Mouse (Mus musculus) hindbrain, postnatal 0 days (tissue): ENCODE data around the gene Phxr2. TPM values are rescaled to one million over a fixed set of nuclear protein-coding genes. Genes with fewer than 3 reads are reported as not detected.
A peak's percentile ranks its signal among the peaks of the same experiment; 100 is the strongest.

Source experiments
- ATAC-seq: fragments of 200-750 bp; cut with Nextera tagmentation; 2 replicates; pipeline ENCODE4 v1.8.0; 2017; ENCODE audit warnings: mild to moderate bottlenecking, moderate TSS enrichment, moderate library complexity
- DNase-seq: peaks from one replicate; pipeline ENCODE4 v3.0.0-alpha.2; 2015; ENCODE audit warnings: low spot score
- H3K27ac ChIP-seq: fragments of 300-500 bp; sonication (generic); 2 replicates; pipeline ENCODE4 v1.5.1; 2014; ENCODE audit warnings: mild to moderate bottlenecking
- H3K27me3 ChIP-seq: fragments of 300-500 bp; sonication (generic); 2 replicates; pipeline ENCODE4 v1.6.1; 2014; ENCODE audit warnings: low read length, mixed read lengths; ENCODE audit not compliant: insufficient read depth
- H3K36me3 ChIP-seq: fragments of 300-500 bp; sonication (generic); 2 replicates; pipeline ENCODE4 v1.6.1; 2014; ENCODE audit warnings: low read length, mixed read lengths; ENCODE audit not compliant: insufficient read depth
- H3K4me1 ChIP-seq: fragments of 300-500 bp; sonication (generic); 2 replicates; pipeline ENCODE4 v1.6.1; 2014; ENCODE audit warnings: antibody characterized with exemption, low read length, mixed read lengths; ENCODE audit not compliant: insufficient read depth
- H3K4me2 ChIP-seq: fragments of 300-500 bp; sonication (generic); 2 replicates; pipeline ENCODE4 v1.6.1; 2014; ENCODE audit warnings: low read depth, mild to moderate bottlenecking, low read length, moderate library complexity, mixed read lengths
- H3K4me3 ChIP-seq: fragments of 300-500 bp; sonication (generic); 2 replicates; pipeline ENCODE4 v1.5.1; 2014; ENCODE audit warnings: low read length
- H3K9ac ChIP-seq: fragments of 300-500 bp; sonication (generic); replicated peaks from 2 replicates; pipeline ENCODE4 v1.6.1; 2014; ENCODE audit warnings: mild to moderate bottlenecking, low read length, moderate library complexity, mixed read lengths
- H3K9me3 ChIP-seq: fragments of 300-500 bp; sonication (generic); 2 replicates; pipeline ENCODE4 v1.6.1; 2016; ENCODE audit warnings: low read length, mixed read lengths
- CTCF ChIP-seq: IDR thresholded peaks from 2 replicates; pipeline ENCODE4 v1.5.1; 2016; ENCODE audit warnings: antibody characterized with exemption, control low read depth, low read depth
- WGBS: fragments of 180-500 bp; shearing (Covaris S2); extraction: QIAGEN DNeasy Blood & Tissue Kit; methylation state at CpG from one replicate; pipeline ENCODE4 v1.1.7; 2014; 5-methylcytosine and 5-hydroxymethylcytosine counted together
- polyA plus RNA-seq: library from polyadenylated mRNA; unstranded; fragments of >200 nt; fragmentation: Nextera tagmentation; extraction: Ambion mirVana; gene quantifications from 2 replicates; pipeline ENCODE4 v1.2.1, GENCODE M21; 2015
- total RNA-seq: library from RNA; depleted of rRNA; stranded (reverse); fragments of >200 nt; gene quantifications from 2 replicates; pipeline ENCODE4 v1.2.3, GENCODE M21; 2014; rRNA removed

Phxr2 gene
- total and polyA plus RNA-seq, 2 experiments from 2014 or later = not detected

DNA sequence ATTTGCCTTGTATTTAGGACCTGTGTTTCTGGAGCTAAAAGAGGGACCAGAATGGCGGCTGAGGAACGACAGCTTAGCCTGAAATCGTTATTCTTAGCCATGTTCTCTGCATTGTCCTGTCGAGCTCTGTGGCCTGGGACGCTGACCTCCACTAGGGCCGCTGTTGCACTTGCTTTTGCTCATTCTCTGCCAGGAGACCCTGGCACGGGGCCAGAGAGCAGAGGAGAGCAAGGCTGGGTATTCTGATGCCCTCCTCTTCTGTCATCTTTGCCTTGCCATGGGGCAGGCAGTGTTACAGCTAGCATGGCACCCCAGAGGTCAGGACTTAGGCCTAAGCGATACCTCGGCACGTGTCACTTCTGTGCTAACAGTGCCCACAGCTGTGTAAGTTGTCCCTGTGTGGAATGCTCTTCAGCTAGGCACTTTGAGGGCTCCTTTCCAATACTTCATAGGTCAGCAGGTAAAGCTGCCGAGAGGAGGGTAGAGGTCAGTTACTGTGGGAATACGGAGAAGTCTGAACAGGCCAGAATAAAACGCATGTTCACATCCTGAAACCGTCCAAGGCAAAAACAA lies 42.6 kb downstream of the Phxr2 start:
- Histone ChIP-seq H3K4me3 (no peak overlapping the region), H3K27ac (no peak overlapping the region), H3K4me1 (no peaks in the 10 kb centered on the region), H3K9me3 (no peaks in the 10 kb centered on the region), H3K4me2 (no peak overlapping the region), H3K36me3 (no peaks in the 10 kb centered on the region), H3K27me3 (no peaks in the 10 kb centered on the region), H3K9ac (no peak overlapping the region)
- 80% methylated on average over 14 of the region's 14 CpGs for WGBS
- DNase-seq = peak; percentile 51
- ATAC-seq = peak; percentile 30
- peak; percentile 40; the same call in 1 of the 2 replicates for TF ChIP-seq CTCF

DNA sequence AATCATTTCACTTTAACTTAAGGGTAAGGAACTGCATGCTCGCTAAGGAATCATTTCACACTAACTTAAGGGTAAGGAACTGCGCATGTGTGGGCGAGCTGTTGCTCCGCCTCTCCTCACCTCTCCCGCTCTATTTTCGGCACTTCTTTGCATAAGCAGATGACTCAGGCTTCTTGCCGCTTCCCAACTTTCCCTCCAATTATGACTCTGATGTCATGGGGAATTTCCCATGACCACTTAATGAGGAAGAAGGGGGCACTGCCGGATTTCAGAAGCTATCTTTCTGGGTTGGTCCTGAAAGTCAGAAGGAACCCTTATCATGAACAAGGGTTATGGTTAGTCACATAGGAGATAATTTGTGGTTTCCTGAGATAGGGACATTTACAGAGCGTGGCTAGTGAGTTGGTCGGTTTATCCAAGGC lies 44.5 kb downstream of the Phxr2 start:
- Histone ChIP-seq H3K4me2 (no peak overlapping the region), H3K27me3 (no peaks in the 10 kb centered on the region), H3K4me3 (no peak overlapping the region), H3K36me3 (no peaks in the 10 kb centered on the region), H3K9ac (no peak overlapping the region), H3K4me1 (no peaks in the 10 kb centered on the region), H3K27ac (no peak overlapping the region), H3K9me3 (no peaks in the 10 kb centered on the region)
- WGBS = 93% methylated on average over 10 of the region's 10 CpGs
- DNase-seq (no peak), ATAC-seq (no peak)
- no peak for TF ChIP-seq CTCF

DNA sequence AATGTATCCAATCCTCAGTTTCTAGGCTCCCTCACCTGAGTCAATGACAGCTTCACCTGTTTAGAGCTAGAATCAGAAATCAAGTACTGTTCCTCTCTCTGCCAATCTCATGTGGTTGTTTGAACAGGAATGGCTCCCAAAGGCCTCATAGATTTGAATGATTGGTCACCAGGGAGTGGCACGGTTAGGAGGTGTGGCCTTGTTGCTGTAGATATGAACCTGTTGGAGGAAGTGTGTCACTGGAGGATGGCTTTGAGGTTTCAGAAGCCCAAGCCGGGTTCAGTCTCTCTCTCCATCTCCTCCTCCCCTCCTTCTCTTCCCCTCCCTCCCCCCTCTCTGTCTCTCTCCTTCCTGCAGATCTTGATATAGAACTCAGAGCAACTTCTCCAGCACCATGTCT lies 47.5 kb downstream of the Phxr2 start:
- Histone ChIP-seq H3K36me3 (no peaks in the 10 kb centered on the region), H3K4me1 (no peaks in the 10 kb centered on the region), H3K27ac (no peak overlapping the region), H3K9me3 (no peaks in the 10 kb centered on the region), H3K4me2 (no peak overlapping the region), H3K27me3 (no peaks in the 10 kb centered on the region), H3K9ac (no peak overlapping the region), H3K4me3 (no peak overlapping the region)
- DNase-seq (no peak), ATAC-seq (no peak)
- WGBS = 79% methylated on average over 2 of the region's 2 CpGs
- TF ChIP-seq CTCF = no peak

DNA sequence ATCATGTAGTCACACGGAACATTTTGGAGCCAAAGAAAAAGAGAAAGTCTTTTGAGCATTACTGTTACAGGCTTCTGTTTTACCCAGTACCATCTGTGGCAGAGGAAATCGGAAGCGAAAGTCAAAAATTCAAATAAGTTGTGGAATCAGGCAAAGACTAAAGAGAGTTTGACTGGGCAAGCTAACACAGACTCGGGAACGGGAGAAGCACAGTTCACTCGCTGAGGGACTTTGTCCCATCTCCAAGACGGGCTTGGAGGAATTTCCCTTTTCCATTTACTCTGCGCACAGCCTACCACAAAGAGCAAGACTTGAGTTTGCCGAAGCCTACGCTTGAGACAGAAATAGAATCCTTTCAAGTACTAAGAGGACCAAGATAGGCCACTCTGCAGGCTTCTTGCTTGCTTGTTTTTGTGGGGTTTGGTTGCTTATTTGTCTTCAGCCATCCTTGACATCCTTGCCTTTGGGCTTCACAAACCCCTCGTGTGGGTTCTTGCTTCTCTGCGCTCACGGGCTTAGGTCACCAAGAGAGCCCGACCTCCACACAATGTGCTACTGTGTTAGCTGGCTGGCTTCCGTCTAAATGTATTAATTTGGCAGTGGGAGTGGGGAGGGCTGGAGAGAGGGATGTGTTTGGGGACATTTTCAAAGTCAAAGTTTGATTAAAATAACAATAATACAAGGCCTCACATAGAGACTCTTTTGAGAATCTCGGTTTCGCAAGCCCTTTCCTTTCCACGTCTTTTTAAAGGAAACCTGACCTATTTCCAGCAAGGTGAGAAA lies 49.8 kb downstream of the Phxr2 start:
- H3K4me2 ChIP-seq = peak overlapping the region; percentile 8; the same call in 1 of the 2 replicates
- 68% methylated on average over 18 of the region's 18 CpGs for WGBS
- no peak overlapping the region for H3K4me3 ChIP-seq
- no peak for TF ChIP-seq CTCF
- H3K9ac ChIP-seq = no peak overlapping the region
- no peaks in the 10 kb centered on the region for H3K27me3 ChIP-seq
- no peak for DNase-seq
- H3K9me3 ChIP-seq = no peaks in the 10 kb centered on the region
- H3K36me3 ChIP-seq = no peaks in the 10 kb centered on the region
- no peak for ATAC-seq
- H3K27ac ChIP-seq = no peak overlapping the region
- H3K4me1 ChIP-seq = no peaks in the 10 kb centered on the region

Other genes with a start within 250 kb of the Phxr2 start
- gene Atp2b1, start 211.9 kb downstream of the Phxr2 start, total RNA-seq = 152 and 154 TPM in 2 replicates
- 336 and 338 TPM in 2 replicates for gene Atp2b1, start 211.9 kb downstream of the Phxr2 start, polyA plus RNA-seq
- gene Poc1b, start 19.3 kb downstream of the Phxr2 start, total RNA-seq = 10.1 and 13.8 TPM in 2 replicates
- 9.7 and 11.0 TPM in 2 replicates for gene Poc1b, start 19.3 kb downstream of the Phxr2 start, polyA plus RNA-seq
- gene Galnt4, start 18.2 kb downstream of the Phxr2 start, total RNA-seq = 5.1 and 5.2 TPM in 2 replicates
- gene Galnt4, start 18.2 kb downstream of the Phxr2 start, polyA plus RNA-seq = 3.3 and 3.4 TPM in 2 replicates
- gene Dusp6, start 136.9 kb upstream of the Phxr2 start, total RNA-seq = 65.3 and 74.0 TPM in 2 replicates
- 32.5 and 35.2 TPM in 2 replicates for gene Dusp6, start 136.9 kb upstream of the Phxr2 start, polyA plus RNA-seq